Mouse (Mus musculus): ENCODE data around the gene Acot5.

- TF ChIP-seq ZNF384 (IDR thresholded peaks at IDR 0.05; ENCODE audit: low read depth, low read length): no peak
- no peak for TF ChIP-seq CHD2 (IDR thresholded peaks at IDR 0.05; ENCODE audit: low read depth, low read length)
- no peak for TF ChIP-seq MAFK (IDR thresholded peaks at IDR 0.05; ENCODE audit: insufficient read depth, low read depth, low read length)
- no peak for TF ChIP-seq HCFC1 (IDR thresholded peaks at IDR 0.05; ENCODE audit: borderline replicate concordance, insufficient read depth, low read length)
- TF ChIP-seq ZC3H11A (IDR thresholded peaks at IDR 0.05; ENCODE audit: borderline replicate concordance, low read depth, low read length): no peak
Measured at GRCm38 (mm10) chr12:84101493-84101845, 32.3 kb downstream of the Acot5 start.
